Mouse (Mus musculus) cerebellum, adult 2 months (tissue): Measurements from ENCODE around the gene Reep3. TPM values are rescaled to one million over a fixed set of nuclear protein-coding genes. Genes with fewer than 3 reads are reported as not detected.
A peak's percentile ranks its signal among the peaks of the same experiment; 100 is the strongest.

Experiments
- DNase-seq, 2 experiments: peaks; one replicate each; pipeline ENCODE4 v3.0.0; 2021
- H3K27ac ChIP-seq: fragments of 200-500 bp; 2 replicates; pipeline ENCODE4 v1.5.1; 2012; ENCODE audit warnings: low read length, control low read depth, inconsistent platforms; ENCODE audit not compliant: insufficient read depth
- H3K27me3 ChIP-seq: fragments of 200-500 bp; 2 replicates; pipeline ENCODE4 v1.6.1; 2012; ENCODE audit warnings: inconsistent platforms, mild to moderate bottlenecking, low read length, moderate library complexity; ENCODE audit not compliant: control insufficient read depth, insufficient read depth
- H3K4me1 ChIP-seq: fragments of 200-500 bp; 2 replicates; pipeline ENCODE4 v1.6.1; 2011; ENCODE audit warnings: low read length; ENCODE audit not compliant: control insufficient read depth, insufficient read depth
- H3K4me3 ChIP-seq: fragments of 200-500 bp; replicated peaks from 2 replicates; pipeline ENCODE3; 2011; ENCODE audit warnings: mild to moderate bottlenecking, low read depth, low read length, control low read depth; ENCODE audit not compliant: insufficient read depth
- CTCF ChIP-seq: fragments of 200-500 bp; IDR thresholded peaks from 2 replicates; pipeline ENCODE4 v1.5.1; 2011; ENCODE audit warnings: low read depth, mild to moderate bottlenecking, control low read depth, low read length, moderate library complexity, borderline replicate concordance; ENCODE audit not compliant: insufficient read depth
- POLR2A ChIP-seq: fragments of 200-500 bp; IDR thresholded peaks from 2 replicates; pipeline ENCODE4 v1.6.1; 2011; ENCODE audit warnings: low read length, control low read depth, borderline replicate concordance; ENCODE audit not compliant: insufficient read depth
- WGBS: fragments of 180-500 bp; shearing (Covaris S2); methylation state at CpG from one replicate; pipeline ENCODE4 v1.1.7; 2018; 5-methylcytosine and 5-hydroxymethylcytosine counted together
- polyA plus RNA-seq: library from polyadenylated mRNA; depleted of rRNA; stranded (reverse); fragments of >200 nt; gene quantifications from 2 replicates; pipeline ENCODE4 v1.2.3, GENCODE M21; 2012

Reep3 gene
- polyA plus RNA-seq, 1 experiment = 44.0 TPM

- Histone ChIP-seq H3K27ac (peak overlapping the region; percentile 70), H3K27me3 (no peaks in the 10 kb centered on the region), H3K4me3 (no peak overlapping the region), H3K4me1 (peaks cover 24% of the 10 kb centered on the region)
- no peak for TF ChIP-seq POLR2A
- no peak for TF ChIP-seq CTCF
- peak; percentile 88 to 92 for DNase-seq
- 23% methylated on average over 10 of the region's 10 CpGs for WGBS
These were observed 71.0 kb downstream of the Reep3 start for GRCm38 (mm10) chr10:67025573-67026236.

- 10% methylated on average over 6 of the region's 6 CpGs for WGBS
- TF ChIP-seq POLR2A (no peak), CTCF (no peak)
- Histone ChIP-seq H3K27me3 (no peaks in the 10 kb centered on the region), H3K4me3 (no peak overlapping the region), H3K27ac (peak overlapping the region; percentile 87), H3K4me1 (peaks cover 24% of the 10 kb centered on the region)
- DNase-seq = peak; percentile 82 to 95
These were observed 72.4 kb downstream of the Reep3 start for GRCm38 (mm10) chr10:67024391-67024790.

GRCm38 (mm10) chr10:67023092-67023491 is 73.7 kb downstream of the Reep3 start:
- DNase-seq = no peak
- Histone ChIP-seq H3K27me3 (no peaks in the 10 kb centered on the region), H3K27ac (peak overlapping the region; percentile 23; the same call in 1 of the 2 replicates), H3K4me3 (no peak overlapping the region), H3K4me1 (peaks cover 23% of the 10 kb centered on the region)
- TF ChIP-seq CTCF (no peak), POLR2A (no peak)
- 81% methylated on average over 9 of the region's 9 CpGs for WGBS

- WGBS = 87% methylated on average over 13 of the region's 13 CpGs
- Histone ChIP-seq H3K27ac (no peak overlapping the region), H3K4me1 (peaks cover 27% of the 10 kb centered on the region), H3K4me3 (no peak overlapping the region), H3K27me3 (no peaks in the 10 kb centered on the region)
- no peak for DNase-seq
- no peak for TF ChIP-seq CTCF
- no peak for TF ChIP-seq POLR2A
These were observed 75.3 kb downstream of the Reep3 start for GRCm38 (mm10) chr10:67021494-67021893.

GRCm38 (mm10) chr10:67018875-67019274 is 77.9 kb downstream of the Reep3 start:
- H3K4me3 ChIP-seq = no peak overlapping the region
- 36% methylated on average over 6 of the region's 6 CpGs for whole genome bisulfite sequencing
- no peak for DNase-seq
- H3K27ac ChIP-seq = no peak overlapping the region
- peaks cover 13% of the 10 kb centered on the region; the same call in 1 of the 2 replicates for H3K4me1 ChIP-seq
- TF ChIP-seq POLR2A = no peak
- no peak for TF ChIP-seq CTCF
- H3K27me3 ChIP-seq = no peaks in the 10 kb centered on the region

GRCm38 (mm10) chr10:67017891-67018290 is 78.9 kb downstream of the Reep3 start:
- no peak for TF ChIP-seq CTCF
- no peak for TF ChIP-seq POLR2A
- 90% methylated on average over 4 of the region's 4 CpGs for WGBS
- Histone ChIP-seq H3K4me3 (no peak overlapping the region), H3K4me1 (peaks cover 10% of the 10 kb centered on the region; the same call in 1 of the 2 replicates), H3K27ac (no peak overlapping the region), H3K27me3 (no peaks in the 10 kb centered on the region)
- no peak for DNase-seq

- Histone ChIP-seq H3K4me1 (peaks cover 7% of the 10 kb centered on the region; the same call in 1 of the 2 replicates), H3K27ac (no peak overlapping the region), H3K27me3 (no peaks in the 10 kb centered on the region), H3K4me3 (no peak overlapping the region)
- 19% methylated on average over 2 of the region's 2 CpGs for WGBS
- TF ChIP-seq POLR2A = no peak
- no peak for TF ChIP-seq CTCF
- peak in 1 of 2 experiments; percentile 54 for DNase-seq
These were observed 79.4 kb downstream of the Reep3 start for GRCm38 (mm10) chr10:67017315-67017714.

- H3K27me3 ChIP-seq = no peaks in the 10 kb centered on the region
- no peak for DNase-seq
- peaks cover 7% of the 10 kb centered on the region; the same call in 1 of the 2 replicates for H3K4me1 ChIP-seq
- TF ChIP-seq CTCF (no peak), POLR2A (no peak)
- no peak overlapping the region for H3K27ac ChIP-seq
- H3K4me3 ChIP-seq = no peak overlapping the region
- WGBS = 94% methylated on average over 4 of the region's 4 CpGs
These were observed 80.0 kb downstream of the Reep3 start for GRCm38 (mm10) chr10:67016615-67017278.
